Mouse (Mus musculus) neural tube, embryonic 11.5 days (tissue): ENCODE measurements around the gene Adora2b. TPM values are rescaled to one million over a fixed set of nuclear protein-coding genes. Genes with fewer than 3 reads are reported as not detected.

Source experiments
- ATAC-seq: fragments of 200-750 bp; cut with Nextera tagmentation; 2 replicates; pipeline ENCODE4 v1.8.0; 2017; ENCODE audit warnings: moderate number of reproducible peaks, mild to moderate bottlenecking, moderate TSS enrichment, moderate library complexity; ENCODE audit not compliant: insufficient read depth, low FRiP score, low TSS enrichment
- DNase-seq: peaks from one replicate; pipeline ENCODE4 v3.0.0-alpha.2; 2015; ENCODE audit warnings: low spot score
- H3K27ac ChIP-seq: fragments of 300-500 bp; sonication (generic); 2 replicates; pipeline ENCODE4 v1.5.1; 2014; ENCODE audit warnings: low read depth, mild to moderate bottlenecking, low read length
- H3K27me3 ChIP-seq: fragments of 300-500 bp; sonication (generic); 2 replicates; pipeline ENCODE4 v1.6.1; 2014; ENCODE audit warnings: mild to moderate bottlenecking, low read length, mixed read lengths; ENCODE audit not compliant: control insufficient read depth, insufficient read depth
- H3K36me3 ChIP-seq: fragments of 300-500 bp; sonication (generic); 2 replicates; pipeline ENCODE4 v1.6.1; 2014; ENCODE audit warnings: mild to moderate bottlenecking, low read length, moderate library complexity, mixed read lengths; ENCODE audit not compliant: control insufficient read depth, insufficient read depth
- H3K4me1 ChIP-seq: fragments of 300-500 bp; sonication (generic); 2 replicates; pipeline ENCODE4 v1.6.1; 2014; ENCODE audit warnings: low read length, mixed read lengths; ENCODE audit not compliant: control insufficient read depth, insufficient read depth
- H3K4me2 ChIP-seq: fragments of 300-500 bp; sonication (generic); 2 replicates; pipeline ENCODE4 v1.6.1; 2014; ENCODE audit warnings: low read depth, mild to moderate bottlenecking, moderate library complexity
- H3K4me3 ChIP-seq: fragments of 300-500 bp; sonication (generic); 2 replicates; pipeline ENCODE4 v1.5.1; 2014; ENCODE audit warnings: low read depth, low read length
- H3K9ac ChIP-seq: fragments of 300-500 bp; sonication (generic); 2 replicates; pipeline ENCODE4 v1.6.1; 2014; ENCODE audit warnings: mild to moderate bottlenecking, low read length
- H3K9me3 ChIP-seq: fragments of 300-500 bp; sonication (generic); 2 replicates; pipeline ENCODE4 v1.6.1; 2016; ENCODE audit warnings: low read length; ENCODE audit not compliant: control insufficient read depth
- WGBS: fragments of 180-500 bp; shearing (Covaris S2); extraction: QIAGEN DNeasy Blood & Tissue Kit; methylation state at CpG from one replicate; pipeline ENCODE4 v1.1.7; 2014; 5-methylcytosine and 5-hydroxymethylcytosine counted together
- polyA plus RNA-seq: library from polyadenylated mRNA; unstranded; fragments of >200 nt; fragmentation: Nextera tagmentation; extraction: Ambion mirVana; gene quantifications from 2 replicates; pipeline ENCODE4 v1.2.1, GENCODE M21; 2014

Adora2b gene
- polyA plus RNA-seq, 1 experiment from 2014 or later, result 6.2 TPM

- H3K27ac ChIP-seq, result no peak overlapping the region
- H3K9me3 ChIP-seq, result no peaks in the 10 kb centered on the region
- H3K4me3 ChIP-seq, result no peak overlapping the region
- H3K9ac ChIP-seq, result no peak overlapping the region
- WGBS, result 81% methylated on average over 7 of the region's 7 CpGs
- no peak for DNase-seq
- H3K27me3 ChIP-seq, result no peaks in the 10 kb centered on the region
- ATAC-seq, result no peak
- H3K36me3 ChIP-seq, result no peaks in the 10 kb centered on the region
- H3K4me1 ChIP-seq, result no peaks in the 10 kb centered on the region
- no peak overlapping the region for H3K4me2 ChIP-seq
Observed at GRCm38 (mm10) chr11:62220756-62221510, 27.9 kb upstream of the Adora2b start.

- H3K4me3 ChIP-seq, result no peak overlapping the region
- ATAC-seq (no peak), DNase-seq (no peak)
- no peaks in the 10 kb centered on the region for H3K4me1 ChIP-seq
- H3K36me3 ChIP-seq, result no peaks in the 10 kb centered on the region
- H3K9ac ChIP-seq, result no peak overlapping the region
- H3K27me3 ChIP-seq, result no peaks in the 10 kb centered on the region
- H3K9me3 ChIP-seq, result no peaks in the 10 kb centered on the region
- no peak overlapping the region for H3K27ac ChIP-seq
- 93% methylated on average over 5 of the region's 5 CpGs for WGBS
- no peak overlapping the region for H3K4me2 ChIP-seq
Observed at GRCm38 (mm10) chr11:62223416-62223815, 25.4 kb upstream of the Adora2b start.

- WGBS, result 97% methylated on average over 7 of the region's 7 CpGs
Observed at GRCm38 (mm10) chr11:62223962-62224361, 24.8 kb upstream of the Adora2b start.

GRCm38 (mm10) chr11:62224797-62225196, 24.0 kb upstream of the Adora2b start:
- no peak overlapping the region for H3K27ac ChIP-seq
- no peaks in the 10 kb centered on the region for H3K9me3 ChIP-seq
- no peak for ATAC-seq
- H3K36me3 ChIP-seq, result no peaks in the 10 kb centered on the region
- DNase-seq, result no peak
- no peak overlapping the region for H3K9ac ChIP-seq
- 86% methylated on average over 4 of the region's 4 CpGs for WGBS
- H3K4me1 ChIP-seq, result no peaks in the 10 kb centered on the region
- H3K4me3 ChIP-seq, result no peak overlapping the region
- no peak overlapping the region for H3K4me2 ChIP-seq
- H3K27me3 ChIP-seq, result no peaks in the 10 kb centered on the region

More at GRCm38 (mm10) chr11:62223962-62224361, 24.8 kb upstream of the Adora2b start:
- no peak overlapping the region for H3K9ac ChIP-seq
- H3K9me3 ChIP-seq, result no peaks in the 10 kb centered on the region
- no peaks in the 10 kb centered on the region for H3K4me1 ChIP-seq
- no peak overlapping the region for H3K27ac ChIP-seq
- no peak overlapping the region for H3K4me3 ChIP-seq
- ATAC-seq (no peak), DNase-seq (no peak)
- H3K27me3 ChIP-seq, result no peaks in the 10 kb centered on the region
- no peaks in the 10 kb centered on the region for H3K36me3 ChIP-seq
- H3K4me2 ChIP-seq, result no peak overlapping the region

GRCm38 (mm10) chr11:62240631-62241261, 8.0 kb upstream of the Adora2b start:
- Histone ChIP-seq H3K36me3 (no peaks in the 10 kb centered on the region), H3K9ac (no peak overlapping the region), H3K4me3 (no peak overlapping the region), H3K27ac (no peak overlapping the region), H3K9me3 (no peaks in the 10 kb centered on the region), H3K4me2 (no peak overlapping the region), H3K27me3 (no peaks in the 10 kb centered on the region), H3K4me1 (no peaks in the 10 kb centered on the region)
- no peak for ATAC-seq
- 81% methylated on average over 12 of the region's 12 CpGs for WGBS
- no peak for DNase-seq

- no peak overlapping the region for H3K9ac ChIP-seq
- no peak overlapping the region for H3K4me3 ChIP-seq
- ATAC-seq (no peak), DNase-seq (no peak)
- no peak overlapping the region for H3K27ac ChIP-seq
- H3K4me1 ChIP-seq, result no peaks in the 10 kb centered on the region
- H3K27me3 ChIP-seq, result no peaks in the 10 kb centered on the region
- no peaks in the 10 kb centered on the region for H3K36me3 ChIP-seq
- no peak overlapping the region for H3K4me2 ChIP-seq
- no peaks in the 10 kb centered on the region for H3K9me3 ChIP-seq
- WGBS, result 89% methylated on average over 8 of the region's 8 CpGs
Observed at GRCm38 (mm10) chr11:62243871-62244270, 4.9 kb upstream of the Adora2b start.

- WGBS, result 85% methylated on average over 4 of the region's 4 CpGs
- no peak overlapping the region for H3K4me2 ChIP-seq
- no peak overlapping the region for H3K9ac ChIP-seq
Observed at GRCm38 (mm10) chr11:62244471-62244870, 4.3 kb upstream of the Adora2b start.

GRCm38 (mm10) chr11:62247759-62248400, 904 bp upstream of the Adora2b start:
- Histone ChIP-seq H3K4me2 (peak overlapping the region; percentile 100), H3K4me1 (no peaks in the 10 kb centered on the region), H3K27me3 (peaks cover 12% of the 10 kb centered on the region), H3K4me3 (peak overlapping the region; percentile 62), H3K36me3 (no peaks in the 10 kb centered on the region), H3K9me3 (no peaks in the 10 kb centered on the region), H3K9ac (peak overlapping the region; percentile 49), H3K27ac (no peak overlapping the region)
- 43% methylated on average over 18 of the region's 18 CpGs for WGBS
- no peak for DNase-seq
- no peak for ATAC-seq

More at GRCm38 (mm10) chr11:62244471-62244870, 4.3 kb upstream of the Adora2b start:
- no peak for ATAC-seq
- Histone ChIP-seq H3K9me3 (no peaks in the 10 kb centered on the region), H3K27me3 (peaks cover under 1% of the 10 kb centered on the region; the same call in 1 of the 2 replicates), H3K36me3 (no peaks in the 10 kb centered on the region), H3K27ac (no peak overlapping the region), H3K4me1 (no peaks in the 10 kb centered on the region), H3K4me3 (no peak overlapping the region)
- DNase-seq, result no peak
